Mouse (Mus musculus) monocyte, adult 5-6 weeks (primary cell): ENCODE measurements around the gene Pqbp1. TPM values are rescaled to one million over a fixed set of nuclear protein-coding genes. Genes with fewer than 3 reads are reported as not detected.

Experiments
- ATAC-seq: fragments of 153-309, 156-312 bp; replicated peaks from 2 replicates; pipeline ENCODE4 v1.8.0; 2017; ENCODE audit warnings: mild to moderate bottlenecking; ENCODE audit not compliant: low TSS enrichment, insufficient number of reproducible peaks, severe bottlenecking, poor library complexity, low FRiP score
- total RNA-seq: library from RNA; stranded (forward); fragments of 200-1000, 200-491, 200-594 nt; gene quantifications from 3 replicates; pipeline ENCODE4 v1.2.3, GENCODE M21; 2017

Pqbp1 gene
- total RNA-seq, 1 experiment from 2014 or later = 119 TPM

GRCm38 (mm10) chrX:7883841-7884567, 15.1 kb downstream of the Pqbp1 start, which contains the start of gene Slc35a2:
Gene Slc35a2, plus strand, starts transcription at chrX:7884028.
- ATAC-seq = peak; percentile 91

DNA sequence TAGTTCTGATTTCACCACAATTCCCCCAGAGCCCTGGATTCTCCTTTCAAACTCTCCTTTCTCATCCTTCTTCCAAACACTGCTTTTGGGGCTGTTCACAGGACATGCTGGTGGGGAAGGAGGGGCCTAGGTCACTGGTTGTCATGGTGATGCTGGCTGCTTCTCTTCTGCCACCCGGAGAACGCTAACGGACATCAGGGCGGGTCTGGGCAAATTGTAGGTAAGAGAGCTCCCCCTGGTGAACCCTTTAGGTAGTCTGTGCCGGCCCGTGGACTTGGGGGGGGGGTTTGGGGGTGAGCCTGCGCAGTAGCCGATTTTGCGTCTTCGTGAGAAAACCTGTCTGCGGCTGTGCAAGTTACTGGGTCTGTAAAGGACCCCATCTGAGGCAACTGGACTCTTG, 19.2 kb downstream of the Pqbp1 start:
- peak; percentile 62 for ATAC-seq

DNA sequence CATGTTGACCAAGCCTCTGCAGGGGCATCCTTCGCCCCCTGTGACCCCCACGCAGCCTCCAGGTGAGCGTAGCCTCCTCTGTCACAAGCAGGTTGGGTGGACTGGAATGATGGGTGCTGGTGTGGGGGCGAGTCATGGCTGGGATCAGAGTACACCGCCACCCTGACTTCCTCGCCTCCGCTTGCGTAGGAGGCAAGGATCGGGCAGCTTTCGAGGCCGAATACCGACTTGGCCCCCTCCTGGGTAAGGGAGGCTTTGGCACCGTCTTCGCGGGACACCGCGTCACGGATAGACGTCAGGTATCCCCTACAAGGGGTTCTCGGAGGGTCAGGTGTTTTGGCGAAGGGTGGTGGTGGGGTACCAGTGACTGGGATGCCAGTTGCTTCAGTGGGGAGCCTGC, 20.6 kb downstream of the Pqbp1 start:
- ATAC-seq = no peak

DNA sequence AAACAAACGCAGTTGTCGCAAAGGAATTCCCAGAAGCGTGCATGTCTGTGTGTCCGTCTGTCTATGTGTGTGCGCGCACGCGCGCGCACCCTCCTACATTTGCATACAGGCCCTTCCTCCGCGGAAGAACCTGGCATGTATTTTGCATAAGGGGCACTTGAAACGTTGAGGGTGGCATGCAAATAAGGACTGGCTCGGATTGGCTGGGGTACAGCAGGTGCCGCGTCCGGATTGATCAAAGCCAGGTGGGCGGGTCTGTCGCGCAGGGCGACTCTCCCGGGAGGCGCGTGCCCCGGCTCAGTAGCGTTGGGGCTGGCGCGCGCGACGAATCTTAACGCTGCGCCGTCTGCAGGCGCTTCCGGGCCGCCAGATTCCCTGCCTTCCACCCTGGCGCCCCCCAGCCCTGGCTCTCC, 21.1 kb downstream of the Pqbp1 start, which contains the start of gene Pim2:
Gene Pim2 (plus strand): TSS at position 256 of the 413 bp plus-strand sequence.
- ATAC-seq = peak; percentile 88

DNA sequence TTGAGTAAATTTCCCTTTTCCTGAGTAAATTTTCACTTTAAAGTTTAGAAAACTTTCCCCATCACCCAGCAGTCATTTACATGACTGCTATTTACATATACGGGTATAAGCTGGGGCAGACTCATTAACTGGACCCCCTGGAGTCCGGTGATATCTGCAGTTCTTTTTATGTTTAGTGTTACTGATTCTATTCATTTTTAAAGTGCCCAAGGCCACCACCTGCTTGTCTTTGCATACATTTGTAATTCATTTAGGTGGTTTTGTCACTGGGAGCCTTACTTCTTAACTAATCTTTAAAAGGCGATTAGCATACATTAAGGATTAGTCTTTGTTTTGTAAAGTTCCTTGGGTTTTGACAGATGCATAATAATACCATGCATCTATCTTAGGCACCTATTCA, 29.2 kb downstream of the Pqbp1 start:
- no peak for ATAC-seq

DNA sequence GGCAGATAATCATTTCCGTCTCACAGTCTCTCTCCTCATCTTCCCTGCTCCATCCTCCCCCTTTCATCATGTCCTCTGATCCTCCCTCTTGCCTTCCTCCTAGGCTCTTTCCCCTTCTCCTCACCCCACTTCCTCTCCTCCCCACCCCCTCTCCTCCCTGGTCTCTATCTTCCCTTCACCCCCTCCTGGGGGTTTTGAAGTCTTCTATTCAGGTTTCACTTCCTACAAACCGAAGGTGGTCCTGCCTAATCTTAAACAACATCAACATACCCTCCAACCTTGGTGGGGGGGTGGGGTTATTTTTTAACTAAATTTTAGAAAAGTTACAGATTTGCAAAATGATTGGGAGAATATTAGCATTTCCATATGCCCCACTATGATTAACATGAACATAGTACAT, 30.6 kb downstream of the Pqbp1 start:
- ATAC-seq = no peak

GRCm38 (mm10) chrX:7867141-7867540, 31.9 kb downstream of the Pqbp1 start:
- no peak for ATAC-seq

GRCm38 (mm10) chrX:7865786-7866185, 33.3 kb downstream of the Pqbp1 start:
- ATAC-seq = no peak

- ATAC-seq = no peak
These were observed 33.7 kb downstream of the Pqbp1 start for GRCm38 (mm10) chrX:7865343-7865742.

DNA sequence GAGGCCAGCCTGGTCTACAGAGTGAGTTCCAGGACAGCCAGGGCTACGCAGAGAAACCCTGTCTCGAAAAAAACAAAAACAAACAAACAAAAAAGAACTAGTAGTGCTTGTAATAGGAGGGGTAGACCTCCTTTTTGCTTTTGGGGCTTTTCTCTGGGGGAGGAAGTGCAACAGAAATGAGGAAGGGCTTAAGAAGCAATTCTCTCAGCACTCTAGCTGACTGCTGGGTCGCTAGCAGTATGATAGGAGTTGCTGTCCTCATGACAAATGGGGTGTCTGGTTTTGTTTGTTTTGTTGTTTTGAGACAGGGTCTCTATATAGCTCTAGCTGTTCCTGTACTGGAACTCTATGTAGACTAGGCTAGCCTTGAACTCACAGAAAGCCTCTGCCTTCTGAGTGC, 34.5 kb downstream of the Pqbp1 start:
- ATAC-seq = no peak

DNA sequence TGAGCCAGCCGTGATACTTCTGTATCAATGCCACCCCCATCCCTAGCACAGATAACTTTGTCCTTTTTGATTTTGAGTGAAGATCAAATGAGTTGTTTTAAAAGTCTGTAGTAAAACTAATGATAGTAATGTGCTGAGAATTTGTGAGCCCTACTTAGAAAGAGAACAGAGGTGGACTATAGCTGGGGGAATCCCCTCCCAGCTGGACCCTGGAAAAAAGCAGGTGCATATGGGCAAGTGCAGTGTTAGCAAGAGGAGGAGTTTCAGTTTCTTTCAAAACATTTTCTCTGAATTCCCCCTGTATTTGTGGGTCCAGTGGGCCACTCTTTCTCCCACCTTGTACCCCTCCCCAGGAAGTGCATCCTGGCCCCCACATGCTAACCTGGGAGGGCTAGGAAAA, 35.9 kb downstream of the Pqbp1 start:
- ATAC-seq = no peak

- no peak for ATAC-seq
These were observed 39.8 kb downstream of the Pqbp1 start for GRCm38 (mm10) chrX:7859191-7859753.

GRCm38 (mm10) chrX:7854578-7854977, 44.5 kb downstream of the Pqbp1 start:
- ATAC-seq = peak; percentile 63; the same call in 1 of the 2 replicates

GRCm38 (mm10) chrX:7847845-7848244, 51.2 kb downstream of the Pqbp1 start:
- ATAC-seq = no peak

Other genes with a start within 250 kb of the Pqbp1 start
- 8.0 to 14.9 TPM (median 10.3 TPM) in 3 replicates for gene Prickle3, start 242.0 kb downstream of the Pqbp1 start, total RNA-seq
- 38.4 to 68.2 TPM (median 39.7 TPM) in 3 replicates for gene Plp2, start 227.9 kb downstream of the Pqbp1 start, total RNA-seq
- gene Magix, start 218.0 kb downstream of the Pqbp1 start, total RNA-seq = not detected in 3 replicates
- gene Gpkow, start 202.1 kb downstream of the Pqbp1 start, total RNA-seq = 46.2 to 57.8 TPM (median 57.1 TPM) in 3 replicates
- gene Wdr45, start 184.9 kb downstream of the Pqbp1 start, total RNA-seq = 27.2 to 41.6 TPM (median 36.4 TPM) in 3 replicates
- gene Gm45208, start 177.0 kb downstream of the Pqbp1 start, total RNA-seq = 0.75 TPM in 1 of 3 replicates, not detected in the others
- 6.3 to 9.0 TPM (median 6.8 TPM) in 3 replicates for gene Praf2, start 170.8 kb downstream of the Pqbp1 start, total RNA-seq
- gene Ccdc120, start 148.4 kb downstream of the Pqbp1 start, total RNA-seq = not detected in 3 replicates
- gene Tfe3, start 136.7 kb downstream of the Pqbp1 start, total RNA-seq = 14.5 to 27.8 TPM (median 20.8 TPM) in 3 replicates
- 67.2 to 156 TPM (median 123 TPM) in 3 replicates for gene Gripap1, start 109.5 kb downstream of the Pqbp1 start, total RNA-seq
- 1.3 TPM in 1 of 3 replicates, not detected in the others for gene Kcnd1, start 77.0 kb downstream of the Pqbp1 start, total RNA-seq
- 79.5 to 120 TPM (median 107 TPM) in 3 replicates for gene Otud5, start 57.9 kb downstream of the Pqbp1 start, total RNA-seq
- gene Pim2, start 21.0 kb downstream of the Pqbp1 start, total RNA-seq = 3.0 to 9.9 TPM (median 3.6 TPM) in 3 replicates
- 7.9 to 18.1 TPM (median 15.9 TPM) in 3 replicates for gene Slc35a2, start 15.2 kb downstream of the Pqbp1 start, total RNA-seq
- 12.0 to 33.0 TPM (median 21.2 TPM) in 3 replicates for gene Timm17b, start 88 bp upstream of the Pqbp1 start, total RNA-seq
- not detected in 3 replicates for gene Gm10491, start 8.6 kb upstream of the Pqbp1 start, total RNA-seq
- gene Gm10490, start 10.3 kb upstream of the Pqbp1 start, total RNA-seq = not detected in 3 replicates
- gene Pcsk1n, start 20.6 kb upstream of the Pqbp1 start, total RNA-seq = not detected in 3 replicates
- gene Eras, start 29.3 kb upstream of the Pqbp1 start, total RNA-seq = not detected in 3 replicates
- 3.3 to 4.6 TPM (median 4.1 TPM) in 3 replicates for gene Hdac6, start 48.6 kb upstream of the Pqbp1 start, total RNA-seq
- 1.4 to 17.9 TPM (median 3.3 TPM) in 3 replicates for gene Gata1, start 78.8 kb upstream of the Pqbp1 start, total RNA-seq
- gene Glod5, start 119.2 kb upstream of the Pqbp1 start, total RNA-seq = not detected in 3 replicates
- gene Suv39h1, start 175.5 kb upstream of the Pqbp1 start, total RNA-seq = 19.0 to 19.7 TPM (median 19.1 TPM) in 3 replicates
- 129 to 156 TPM (median 134 TPM) in 3 replicates for gene Was, start 191.2 kb upstream of the Pqbp1 start, total RNA-seq
- gene Wdr13, start 233.6 kb upstream of the Pqbp1 start, total RNA-seq = 22.2 to 44.8 TPM (median 28.6 TPM) in 3 replicates
- 767 to 1,158 TPM (median 1,044 TPM) in 3 replicates for gene Rbm3, start 246.6 kb upstream of the Pqbp1 start, total RNA-seq